Mouse (Mus musculus) left cerebral cortex, adult 11 months (tissue): ENCODE data around the gene Tmem199.
A peak's percentile ranks its signal among the peaks of the same experiment; 100 is the strongest.
"Not testable (repeated sequence)": the region's sequence is repeated elsewhere in the genome, so short reads cannot be mapped to it uniquely, and the experiment has no call there.

Source experiments
- DNase-seq: peaks from one replicate; pipeline ENCODE4 v3.0.0; 2022; ENCODE audit warnings: low spot score

Gene Tmem199

GRCm38 (mm10) chr11:78512025-78512957, at the start of gene Tmem199, which contains the start of gene Poldip2:
Gene Tmem199 (minus strand): TSS chr11:78512172.
Gene Poldip2 (plus strand): TSS chr11:78512193.
- peak; percentile 82 for DNase-seq

GRCm38 (mm10) chr11:78560447-78560846, 48.5 kb upstream of the Tmem199 start:
- DNase-seq: peak; percentile 76

GRCm38 (mm10) chr11:78557241-78557640, 45.3 kb upstream of the Tmem199 start:
- no peak for DNase-seq

DNA sequence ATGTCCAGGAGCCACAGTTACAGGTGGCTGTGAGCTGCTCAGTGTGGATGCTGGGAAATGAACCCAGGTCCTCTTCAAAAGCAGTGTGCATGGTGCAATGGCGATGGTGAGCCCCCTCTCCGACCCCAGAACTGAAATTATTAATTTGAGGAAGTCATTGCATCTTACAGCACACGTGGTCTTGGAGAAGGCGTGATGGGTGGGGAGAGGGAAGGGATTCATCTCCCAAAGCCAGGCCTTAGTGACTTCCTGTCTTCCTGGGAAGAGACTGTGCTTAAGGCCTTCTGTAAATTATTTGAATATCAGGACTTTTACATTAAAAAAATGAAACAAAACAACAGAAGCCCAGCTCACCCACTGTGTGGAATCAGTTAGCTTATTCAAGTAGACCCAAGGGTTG, 44.1 kb upstream of the Tmem199 start:
- no peak for DNase-seq

GRCm38 (mm10) chr11:78555623-78556022, 43.7 kb upstream of the Tmem199 start:
- DNase-seq: no peak

GRCm38 (mm10) chr11:78551059-78551398, 39.1 kb upstream of the Tmem199 start:
- no peak for DNase-seq

GRCm38 (mm10) chr11:78550168-78551058, 38.4 kb upstream of the Tmem199 start, which contains the start of gene Tmem97:
Gene Tmem97 (minus strand): TSS chr11:78550777.
- DNase-seq: peak; percentile 95

DNA sequence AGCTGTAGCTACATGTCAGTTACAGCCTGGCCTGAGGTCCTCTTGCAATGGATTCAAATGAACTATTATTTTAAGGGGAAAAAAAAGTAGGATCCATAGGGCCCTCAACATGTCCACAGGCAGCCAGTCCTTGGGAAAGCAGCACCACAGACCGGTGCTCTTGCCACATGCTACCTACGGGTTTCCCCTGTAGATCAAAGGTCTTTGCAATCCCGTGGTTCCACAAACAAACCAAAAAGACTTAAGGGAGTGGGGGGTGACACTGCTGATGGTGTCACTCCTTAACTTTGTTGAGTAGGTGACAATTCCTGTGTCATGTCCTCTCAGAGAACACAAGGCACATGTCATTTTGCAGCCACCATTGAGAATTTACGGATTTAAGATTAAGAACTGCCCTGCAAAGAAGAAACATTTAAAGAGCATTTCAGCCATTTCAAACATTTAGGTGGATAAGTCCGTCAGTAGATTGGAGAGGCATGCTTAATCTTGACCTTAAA, 37.6 kb upstream of the Tmem199 start:
- DNase-seq: no peak

DNA sequence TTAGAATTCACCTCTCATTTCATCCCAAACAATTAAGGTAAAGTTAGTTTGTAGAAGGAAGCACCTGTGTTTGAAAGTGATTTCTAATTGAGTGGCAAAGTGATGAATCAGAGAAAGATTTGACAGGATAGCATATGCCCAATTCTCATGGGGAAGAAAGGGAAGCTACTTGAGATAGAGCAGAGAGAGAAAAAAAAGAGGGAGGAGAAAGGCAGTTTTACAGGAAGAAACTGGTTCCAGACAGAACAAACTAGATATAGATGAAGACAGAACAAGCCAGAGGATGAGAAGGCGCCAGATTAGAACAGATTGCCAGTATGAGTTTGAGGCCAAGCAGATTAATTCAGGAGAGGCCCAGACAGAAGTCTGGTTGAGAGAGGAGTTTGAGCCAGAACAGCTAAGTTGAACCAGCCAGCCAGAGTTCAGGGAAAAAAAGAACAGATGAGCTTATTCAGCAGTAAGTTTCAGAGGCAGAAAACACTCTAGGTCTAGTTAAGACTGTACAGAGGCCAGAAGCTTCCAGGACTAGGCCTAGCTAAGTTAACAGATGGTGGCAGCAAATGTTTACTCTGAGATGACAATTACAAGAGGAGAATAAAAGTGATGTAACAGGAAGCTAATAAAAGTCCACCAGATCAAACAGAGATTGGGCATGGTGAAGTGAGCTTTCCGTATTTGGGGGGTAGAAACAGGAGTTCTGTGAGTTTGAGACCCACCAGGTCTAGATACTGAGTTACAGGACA, 35.9 kb upstream of the Tmem199 start:
- DNase-seq: no peak

DNA sequence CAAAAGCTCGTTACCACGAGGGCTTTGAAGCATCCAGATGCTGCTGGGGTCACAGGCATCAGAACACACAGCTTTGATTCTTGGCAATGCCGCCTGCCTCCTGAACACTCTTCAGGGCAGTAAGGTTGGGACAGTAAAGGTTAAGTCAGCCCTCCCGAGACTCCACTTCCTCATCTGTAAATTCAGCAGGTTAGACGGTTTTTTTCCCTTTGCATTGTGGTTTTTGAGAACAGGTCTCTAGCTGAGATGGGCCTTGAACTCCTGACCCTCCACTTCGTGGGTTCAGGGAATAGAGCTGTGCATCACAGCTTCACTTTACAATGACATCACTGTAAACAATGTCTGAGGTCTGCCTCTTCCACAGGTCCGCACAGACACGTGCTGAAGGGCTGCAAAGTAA, 33.2 kb upstream of the Tmem199 start:
- no peak for DNase-seq

GRCm38 (mm10) chr11:78544449-78545111, 32.6 kb upstream of the Tmem199 start:
- DNase-seq: no peak

DNA sequence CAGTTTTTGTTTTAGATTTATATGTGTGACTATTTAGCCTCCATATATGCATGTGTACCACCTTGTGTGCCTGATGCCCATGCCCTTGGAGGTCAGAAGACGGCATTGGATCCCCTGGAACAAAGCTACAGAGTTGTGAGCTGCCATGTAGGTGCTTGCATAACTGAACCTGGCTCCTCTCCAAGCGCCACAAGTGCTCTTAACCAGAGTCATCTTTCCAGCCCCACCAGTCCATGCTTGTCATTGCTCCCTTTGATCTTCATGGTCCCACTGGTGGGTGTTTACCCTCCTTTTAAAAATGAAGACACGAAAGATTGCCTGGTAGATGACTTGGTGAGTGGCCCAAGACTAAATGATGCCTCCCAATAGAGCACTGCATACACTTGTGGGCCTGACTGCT, 28.4 kb upstream of the Tmem199 start:
- DNase-seq: no peak

GRCm38 (mm10) chr11:78536690-78537084, 24.7 kb upstream of the Tmem199 start:
- DNase-seq: no peak

GRCm38 (mm10) chr11:78536080-78536689, 24.2 kb upstream of the Tmem199 start, which contains the start of the genes Tnfaip1 and Ift20:
Gene Tnfaip1 (minus strand): TSS chr11:78536332.
Gene Ift20 (plus strand): TSS chr11:78536361.
- peak; percentile 98 for DNase-seq

- no peak for DNase-seq
These were observed 23.6 kb upstream of the Tmem199 start for GRCm38 (mm10) chr11:78535376-78536079.

GRCm38 (mm10) chr11:78534516-78534915, 22.5 kb upstream of the Tmem199 start:
- no peak for DNase-seq

DNA sequence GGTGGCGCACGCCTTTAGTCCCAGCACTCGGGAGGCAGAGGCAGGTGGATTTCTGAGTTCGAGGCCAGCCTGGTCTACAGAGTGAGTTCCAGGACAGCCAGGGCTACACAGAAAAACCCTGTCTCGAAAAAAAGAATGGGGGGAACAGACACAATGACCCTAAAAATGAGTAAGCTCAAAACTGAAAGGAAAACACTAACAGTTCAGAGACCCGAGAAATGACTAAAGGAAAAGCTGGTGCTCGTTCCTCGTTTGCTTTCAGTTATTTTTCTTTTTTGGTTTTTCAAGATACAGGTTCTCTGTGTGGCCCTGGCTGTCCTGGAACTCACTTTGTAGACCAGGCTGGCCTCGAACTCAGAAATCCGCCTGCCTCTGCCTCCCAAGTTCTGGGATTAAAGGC, 19.5 kb upstream of the Tmem199 start:
- not testable (repeated sequence) for DNase-seq

- DNase-seq: no peak
These were observed 19.1 kb upstream of the Tmem199 start for GRCm38 (mm10) chr11:78531046-78531445.

DNA sequence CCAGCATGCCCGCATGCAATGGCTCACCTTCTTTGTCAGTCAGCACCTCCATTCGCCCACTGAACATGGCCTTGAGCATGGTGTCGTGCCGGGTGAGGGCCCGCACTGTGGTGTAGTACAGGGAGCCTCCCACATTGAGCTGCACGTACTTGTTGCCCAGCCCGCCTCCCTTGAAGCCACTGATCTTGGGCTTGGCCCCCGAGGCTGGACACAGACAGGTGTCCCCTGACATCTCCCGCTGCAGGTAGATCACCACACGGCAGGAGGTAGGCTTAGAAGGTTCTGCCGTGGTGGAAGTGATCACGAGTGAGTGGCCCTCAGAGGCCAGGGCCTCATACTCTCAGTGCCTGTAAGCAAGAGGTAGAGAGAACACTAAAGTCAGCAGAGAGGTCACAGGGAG, 18.0 kb upstream of the Tmem199 start:
- DNase-seq: no peak

DNA sequence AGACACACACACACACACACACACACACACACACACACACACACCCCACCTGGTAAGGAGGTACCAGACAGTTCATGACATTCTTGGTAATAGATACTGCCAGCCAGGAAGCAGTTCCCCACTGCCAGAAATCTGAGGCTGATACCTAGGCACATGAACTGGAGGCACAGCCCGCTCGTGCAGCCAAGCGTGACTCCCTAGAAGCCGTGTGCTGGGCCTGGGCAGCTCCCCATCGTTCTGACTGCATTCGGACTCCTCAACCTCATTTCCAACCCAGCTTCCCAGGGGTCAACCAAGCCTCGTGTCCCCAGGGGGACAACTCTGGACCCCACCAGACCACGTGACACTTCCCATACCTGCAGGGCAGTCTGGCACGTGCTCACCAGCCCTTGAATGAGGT, 16.7 kb upstream of the Tmem199 start:
- no peak for DNase-seq
